Mouse (Mus musculus) myocyte (in vitro differentiated cells): ENCODE measurements around the gene 9130230L23Rik. TPM values are rescaled to one million over a fixed set of nuclear protein-coding genes. Genes with fewer than 3 reads are reported as not detected.

ENCODE experiments used
- H3K27me3 ChIP-seq: one replicate; pipeline ENCODE4 v1.6.1; 2011; ENCODE audit not compliant: control insufficient read depth, insufficient read depth, insufficient read length
- H3K36me3 ChIP-seq: one replicate; pipeline ENCODE4 v1.6.1; 2011; ENCODE audit not compliant: control insufficient read depth, insufficient read depth
- H3K4me2 ChIP-seq: one replicate; pipeline ENCODE4 v1.6.1; 2011; ENCODE audit warnings: low read depth, control low read depth
- H3K4me3 ChIP-seq: one replicate; pipeline ENCODE4 v1.5.1; 2011; ENCODE audit warnings: mild to moderate bottlenecking, control low read depth, moderate library complexity
- H3K79me2 ChIP-seq: one replicate; pipeline ENCODE4 v1.6.1; 2011; ENCODE audit not compliant: control insufficient read depth, insufficient read depth
- H3ac ChIP-seq: one replicate; pipeline ENCODE4 v1.6.1; 2011; ENCODE audit not compliant: control insufficient read depth, insufficient read length
- CEBPB ChIP-seq: IDR thresholded peaks from 2 replicates; pipeline ENCODE4 v1.6.1; 2011; ENCODE audit warnings: mild to moderate bottlenecking, moderate library complexity; ENCODE audit not compliant: poor library complexity, insufficient read depth, severe bottlenecking
- E2F4 ChIP-seq: IDR thresholded peaks from one replicate; pipeline ENCODE4 v1.6.1; 2011; ENCODE audit warnings: mild to moderate bottlenecking, control low read depth, moderate library complexity; ENCODE audit not compliant: insufficient read depth
- MAX ChIP-seq: IDR thresholded peaks from one replicate; pipeline ENCODE4 v1.6.1; 2011; ENCODE audit warnings: low read depth, mild to moderate bottlenecking, control low read depth
- MYOD1 ChIP-seq, 3 experiments: IDR thresholded peaks; one replicate each; pipeline ENCODE4 v1.6.1; 2011; ENCODE audit warnings: control low read depth in 2 of 3, low read depth in 2 of 3, mild to moderate bottlenecking in 2 of 3, moderate library complexity in 1 of 3; ENCODE audit not compliant: insufficient read length in 2 of 3, control insufficient read depth in 1 of 3
- MYOG ChIP-seq, 3 experiments: IDR thresholded peaks; one replicate each; pipeline ENCODE4 v1.6.1; 2011; ENCODE audit warnings: control low read depth in 2 of 3, low read depth in 2 of 3, mild to moderate bottlenecking in 2 of 3; ENCODE audit not compliant: insufficient read length in 2 of 3, control insufficient read depth in 1 of 3, insufficient read depth in 1 of 3
- POLR2A ChIP-seq: IDR thresholded peaks from one replicate; pipeline ENCODE4 v1.6.1; 2011; ENCODE audit warnings: low read depth, mild to moderate bottlenecking, control low read depth, moderate library complexity; ENCODE audit not compliant: insufficient read length
- POLR2AphosphoS2 ChIP-seq: IDR thresholded peaks from one replicate; pipeline ENCODE4 v1.6.1; 2011; ENCODE audit warnings: low read depth, control low read depth; ENCODE audit not compliant: insufficient read length
- REST ChIP-seq: IDR thresholded peaks from one replicate; pipeline ENCODE4 v1.6.1; 2011; ENCODE audit warnings: mild to moderate bottlenecking, control low read depth, moderate library complexity; ENCODE audit not compliant: insufficient read depth, insufficient read length
- SRF ChIP-seq: IDR thresholded peaks from one replicate; pipeline ENCODE4 v1.6.1; 2011; ENCODE audit warnings: low read depth; ENCODE audit not compliant: control insufficient read depth, insufficient read length
- TCF12 ChIP-seq: IDR thresholded peaks from one replicate; pipeline ENCODE4 v1.6.1; 2011; ENCODE audit warnings: mild to moderate bottlenecking, control low read depth; ENCODE audit not compliant: poor library complexity, insufficient read depth, severe bottlenecking
- TCF3 ChIP-seq: IDR thresholded peaks from one replicate; pipeline ENCODE4 v1.6.1; 2011; ENCODE audit warnings: low read depth, control low read depth; ENCODE audit not compliant: insufficient read length
- USF1 ChIP-seq: IDR thresholded peaks from one replicate; pipeline ENCODE4 v1.6.1; 2011; ENCODE audit warnings: low read depth, mild to moderate bottlenecking, control low read depth, moderate library complexity
- polyA plus RNA-seq: library from polyadenylated mRNA; unstranded; fragments of >200 nt; fragmentation: generic; extraction: Trizol; gene quantifications from one replicate; pipeline ENCODE4 v1.2.1, GENCODE M21; 2012; ENCODE audit warnings: missing spikeins

The 9130230L23Rik gene
- polyA plus RNA-seq, 1 experiment = 0.08 TPM

DNA sequence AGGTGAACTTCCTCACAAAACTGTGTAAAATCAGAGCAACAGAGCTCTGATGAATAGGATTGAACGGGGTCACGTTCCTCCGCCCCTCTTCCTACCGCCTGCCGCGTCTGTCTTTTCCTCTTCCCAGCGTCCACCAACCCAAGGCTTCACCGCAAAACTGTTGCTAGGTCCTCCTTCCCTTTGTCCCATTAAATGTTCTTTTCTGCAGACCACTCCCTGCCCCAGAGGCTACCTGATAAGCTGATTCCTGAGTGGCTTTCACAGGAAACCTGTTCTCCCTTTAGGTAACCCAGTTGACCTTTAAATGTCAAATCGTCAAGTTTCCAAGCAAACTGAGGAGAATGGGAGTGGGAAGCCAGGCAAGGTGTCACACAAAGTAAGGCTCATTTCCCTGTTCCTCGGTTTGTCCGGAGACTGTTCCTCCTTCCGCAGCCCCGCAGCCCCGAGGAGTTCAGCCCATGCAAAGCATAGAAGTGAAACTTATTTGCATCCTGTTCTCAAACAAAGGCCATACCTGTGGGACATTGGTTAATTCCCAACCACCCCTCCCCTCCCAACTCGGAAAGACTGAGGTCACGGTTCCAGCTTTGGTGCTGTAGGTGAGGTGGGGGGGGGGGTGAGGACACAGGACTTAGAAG, 1.1 kb upstream of the 9130230L23Rik start:
- no peak for TF ChIP-seq MYOG (IDR thresholded peaks at IDR 0.05; ENCODE audit: control insufficient read depth in 1 of 3, insufficient read depth in 1 of 3, insufficient read length in 2 of 3, low read depth in 2 of 3)
- no peak for TF ChIP-seq E2F4
- no peak for TF ChIP-seq REST
- no peak overlapping the region for H3K4me2 ChIP-seq

GRCm38 (mm10) chr5:66001232-66001631, 2.9 kb downstream of the 9130230L23Rik start:
- H3K79me2 ChIP-seq = no peaks in the 10 kb centered on the region
- H3ac ChIP-seq = no peak overlapping the region
- H3K4me3 ChIP-seq = no peak overlapping the region
- no peaks in the 10 kb centered on the region for H3K27me3 ChIP-seq
- no peaks in the 10 kb centered on the region for H3K36me3 ChIP-seq
- TF ChIP-seq MYOG (IDR thresholded peaks at IDR 0.05; ENCODE audit: control insufficient read depth in 1 of 3, insufficient read depth in 1 of 3, insufficient read length in 2 of 3, low read depth in 2 of 3) (no peak), CEBPB (no peak), MAX (no peak), POLR2A (no peak), USF1 (no peak), TCF12 (no peak), SRF (no peak), REST (no peak), TCF3 (no peak), POLR2AphosphoS2 (no peak), MYOD1 (IDR thresholded peaks at IDR 0.05; ENCODE audit: control insufficient read depth in 1 of 3, insufficient read length in 2 of 3, low read depth in 2 of 3) (no peak), E2F4 (no peak)
- H3K4me2 ChIP-seq = no peak overlapping the region

More for the DNA sequence above, 1.1 kb upstream of the 9130230L23Rik start:
- no peak overlapping the region for H3K4me3 ChIP-seq
- H3K36me3 ChIP-seq = no peaks in the 10 kb centered on the region
- H3K79me2 ChIP-seq = no peaks in the 10 kb centered on the region
- H3K27me3 ChIP-seq = no peaks in the 10 kb centered on the region
- no peak overlapping the region for H3ac ChIP-seq

DNA sequence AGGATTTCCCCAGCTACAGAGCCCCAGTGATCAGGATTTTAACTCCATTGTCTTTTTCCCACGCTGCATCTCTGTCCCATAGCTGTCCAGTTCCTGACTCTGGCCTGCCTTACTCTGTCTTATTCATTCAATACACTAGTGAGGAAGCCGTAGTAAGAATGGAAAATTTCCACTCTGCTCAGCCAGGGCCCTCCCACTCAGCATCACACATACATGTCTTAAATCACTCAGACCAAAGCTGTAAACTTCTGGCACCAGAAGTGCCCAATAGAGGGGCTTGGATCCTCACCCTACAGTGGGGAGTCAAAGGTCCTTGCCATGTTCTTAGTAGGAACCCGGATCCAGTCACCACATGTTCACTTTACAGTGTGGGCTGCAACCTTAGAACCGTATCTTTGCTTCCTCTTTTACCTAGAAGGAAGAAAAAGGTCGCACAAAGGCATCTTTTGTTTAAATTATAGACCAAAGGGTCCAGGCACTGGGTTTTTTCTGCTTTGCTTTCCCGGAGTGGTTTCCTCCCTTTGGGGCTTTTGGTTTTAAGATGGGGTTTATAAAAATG, 3.4 kb downstream of the 9130230L23Rik start:
- Histone ChIP-seq H3K27me3 (no peaks in the 10 kb centered on the region), H3ac (no peak overlapping the region), H3K36me3 (no peaks in the 10 kb centered on the region), H3K4me2 (no peak overlapping the region), H3K4me3 (no peak overlapping the region), H3K79me2 (no peaks in the 10 kb centered on the region)
- no peak for TF ChIP-seq TCF12
- no peak for TF ChIP-seq POLR2AphosphoS2
- TF ChIP-seq CEBPB = no peak

DNA sequence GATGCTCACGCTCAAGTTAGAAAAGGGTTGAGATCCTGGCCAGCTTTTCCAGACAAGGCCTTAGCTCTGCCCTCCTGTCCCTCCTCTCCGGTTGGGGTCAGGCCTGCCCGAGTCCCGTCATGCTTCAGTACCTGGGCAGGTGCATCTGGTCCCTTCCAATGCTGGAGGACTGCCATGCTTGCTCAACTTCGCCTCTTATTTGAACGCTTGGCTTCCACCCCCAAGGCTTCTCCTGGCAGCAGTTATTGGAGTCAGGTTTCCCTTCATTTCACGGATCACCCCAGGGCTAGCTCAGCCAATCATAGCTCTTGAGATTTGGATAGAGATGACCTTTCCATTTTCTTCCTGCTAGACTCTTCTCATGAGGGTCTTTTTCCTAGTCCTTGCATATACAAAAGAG, 4.0 kb downstream of the 9130230L23Rik start:
- Histone ChIP-seq H3K79me2 (no peaks in the 10 kb centered on the region), H3K27me3 (no peaks in the 10 kb centered on the region), H3K36me3 (no peaks in the 10 kb centered on the region), H3K4me2 (no peak overlapping the region), H3ac (no peak overlapping the region), H3K4me3 (no peak overlapping the region)
- TF ChIP-seq CEBPB = no peak
- TF ChIP-seq TCF12 = no peak
- no peak for TF ChIP-seq USF1
- no peak for TF ChIP-seq POLR2AphosphoS2
- no peak for TF ChIP-seq MAX
- TF ChIP-seq REST = no peak
- TF ChIP-seq MYOD1 (IDR thresholded peaks at IDR 0.05; ENCODE audit: control insufficient read depth in 1 of 3, insufficient read length in 2 of 3, low read depth in 2 of 3) = no peak
- no peak for TF ChIP-seq MYOG (IDR thresholded peaks at IDR 0.05; ENCODE audit: control insufficient read depth in 1 of 3, insufficient read depth in 1 of 3, insufficient read length in 2 of 3, low read depth in 2 of 3)
- TF ChIP-seq TCF3 = no peak

DNA sequence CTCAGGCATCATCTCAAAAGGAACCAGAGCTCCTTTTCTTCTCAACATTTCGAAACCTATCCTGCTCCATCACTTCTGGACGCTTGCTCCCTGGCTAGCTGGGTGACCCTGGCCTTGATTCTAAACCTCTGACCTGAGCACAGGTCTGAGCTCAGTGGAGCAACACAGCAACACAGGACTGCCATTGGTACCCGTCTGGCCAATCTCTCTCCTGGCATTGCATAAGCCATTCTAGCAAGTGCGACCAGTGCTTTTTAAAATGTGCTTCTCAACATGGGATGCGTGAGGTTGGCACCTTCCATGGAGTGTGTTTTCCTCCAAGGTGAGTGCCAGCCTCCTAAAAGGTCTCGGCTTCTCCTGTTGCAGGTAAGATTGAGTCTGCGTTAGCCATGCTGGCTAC, 5.0 kb downstream of the 9130230L23Rik start:
- no peak overlapping the region for H3K4me3 ChIP-seq
- H3K27me3 ChIP-seq = no peaks in the 10 kb centered on the region
- H3K36me3 ChIP-seq = no peaks in the 10 kb centered on the region
- no peak for TF ChIP-seq CEBPB
- TF ChIP-seq MAX = no peak
- no peak for TF ChIP-seq REST
- no peak for TF ChIP-seq POLR2AphosphoS2
- TF ChIP-seq MYOG (IDR thresholded peaks at IDR 0.05; ENCODE audit: control insufficient read depth in 1 of 3, insufficient read depth in 1 of 3, insufficient read length in 2 of 3, low read depth in 2 of 3) = no peak
- no peak overlapping the region for H3K4me2 ChIP-seq
- H3ac ChIP-seq = no peak overlapping the region
- no peaks in the 10 kb centered on the region for H3K79me2 ChIP-seq
